Mouse (Mus musculus): ENCODE measurements around the gene Carnmt1.
A peak's percentile ranks its signal among the peaks of the same experiment; 100 is the strongest.

The Carnmt1 gene

GRCm38 (mm10) chr19:18654330-18654729 is 16.2 kb upstream of the Carnmt1 start:
- no peak for DNase-seq (ENCODE audit: low spot score in 2 of 2)

- no peak for DNase-seq (ENCODE audit: low spot score in 2 of 2)
Observed at GRCm38 (mm10) chr19:18654984-18655383, 15.6 kb upstream of the Carnmt1 start.

DNA sequence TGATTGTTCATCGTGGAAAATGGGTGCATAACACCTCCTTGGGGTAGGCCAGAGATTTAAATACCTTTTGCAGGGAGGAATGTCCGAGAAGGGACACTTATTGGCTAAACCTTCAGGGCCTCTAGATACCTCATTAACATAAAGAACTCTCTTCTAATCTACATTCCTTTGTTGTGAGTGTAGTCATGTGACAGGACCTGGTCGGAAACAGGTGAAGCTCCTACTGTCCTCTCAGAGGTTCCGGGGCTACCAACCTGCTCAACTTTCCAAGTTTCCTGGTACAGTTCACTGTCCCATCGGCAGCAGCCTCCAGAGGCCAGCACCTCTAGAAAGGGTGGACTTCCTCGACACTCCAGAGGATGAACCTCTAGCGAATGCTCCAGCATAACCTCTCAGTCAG is 14.6 kb upstream of the Carnmt1 start:
- no peak for DNase-seq (ENCODE audit: low spot score in 2 of 2)

DNA sequence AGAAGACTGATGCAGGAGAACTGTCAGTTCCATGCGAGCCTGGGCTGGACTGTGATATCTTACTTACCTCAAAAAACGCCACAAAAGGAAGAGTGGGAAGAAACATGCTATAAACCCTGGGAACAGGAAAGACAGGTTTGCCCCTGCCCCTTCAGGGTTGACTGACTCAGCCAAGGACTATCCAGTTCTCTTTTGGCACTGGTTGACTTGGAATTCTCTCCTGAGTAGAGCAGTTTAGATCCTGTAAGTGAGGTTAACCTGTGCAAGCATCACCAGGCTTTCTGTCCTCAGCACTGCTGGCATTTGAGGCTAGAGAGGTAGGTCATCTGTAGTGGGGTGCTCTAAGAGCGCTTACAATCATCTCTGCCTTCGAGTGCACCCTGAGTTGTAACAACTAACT is 12.1 kb upstream of the Carnmt1 start:
- DNase-seq (ENCODE audit: low spot score in 2 of 2): no peak

- DNase-seq (ENCODE audit: low spot score in 2 of 2): no peak
Observed at GRCm38 (mm10) chr19:18659349-18659748, 11.2 kb upstream of the Carnmt1 start.

DNA sequence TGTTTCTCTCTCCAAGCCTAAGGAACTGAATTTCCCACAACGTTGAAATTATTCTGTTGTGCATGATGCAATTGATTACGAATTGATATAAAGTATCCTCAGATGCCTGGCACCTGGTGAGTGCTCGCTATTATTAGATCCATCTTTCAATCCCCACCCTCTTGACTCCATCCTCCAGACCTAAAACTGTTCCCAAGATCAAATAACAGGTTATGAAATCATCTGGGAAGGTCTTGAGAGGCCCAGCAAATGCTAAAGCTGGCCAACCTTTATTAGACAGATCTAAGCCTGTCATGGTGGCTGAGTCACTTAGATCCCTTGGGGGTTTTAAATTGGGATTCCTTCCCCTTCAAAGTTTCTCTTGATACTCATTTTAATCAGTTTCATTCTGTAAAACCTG is 10.1 kb upstream of the Carnmt1 start:
- DNase-seq (ENCODE audit: low spot score in 2 of 2): no peak

- DNase-seq (ENCODE audit: low spot score in 2 of 2): no peak
Observed at GRCm38 (mm10) chr19:18661683-18662082, 8.9 kb upstream of the Carnmt1 start.

GRCm38 (mm10) chr19:18663904-18664303 is 6.7 kb upstream of the Carnmt1 start:
- no peak for DNase-seq (ENCODE audit: low spot score in 2 of 2)

GRCm38 (mm10) chr19:18666966-18667365 is 3.6 kb upstream of the Carnmt1 start:
- DNase-seq (ENCODE audit: low spot score in 2 of 2): no peak

GRCm38 (mm10) chr19:18669551-18669950 is 1.0 kb upstream of the Carnmt1 start:
- no peak for DNase-seq (ENCODE audit: low spot score in 2 of 2)

DNA sequence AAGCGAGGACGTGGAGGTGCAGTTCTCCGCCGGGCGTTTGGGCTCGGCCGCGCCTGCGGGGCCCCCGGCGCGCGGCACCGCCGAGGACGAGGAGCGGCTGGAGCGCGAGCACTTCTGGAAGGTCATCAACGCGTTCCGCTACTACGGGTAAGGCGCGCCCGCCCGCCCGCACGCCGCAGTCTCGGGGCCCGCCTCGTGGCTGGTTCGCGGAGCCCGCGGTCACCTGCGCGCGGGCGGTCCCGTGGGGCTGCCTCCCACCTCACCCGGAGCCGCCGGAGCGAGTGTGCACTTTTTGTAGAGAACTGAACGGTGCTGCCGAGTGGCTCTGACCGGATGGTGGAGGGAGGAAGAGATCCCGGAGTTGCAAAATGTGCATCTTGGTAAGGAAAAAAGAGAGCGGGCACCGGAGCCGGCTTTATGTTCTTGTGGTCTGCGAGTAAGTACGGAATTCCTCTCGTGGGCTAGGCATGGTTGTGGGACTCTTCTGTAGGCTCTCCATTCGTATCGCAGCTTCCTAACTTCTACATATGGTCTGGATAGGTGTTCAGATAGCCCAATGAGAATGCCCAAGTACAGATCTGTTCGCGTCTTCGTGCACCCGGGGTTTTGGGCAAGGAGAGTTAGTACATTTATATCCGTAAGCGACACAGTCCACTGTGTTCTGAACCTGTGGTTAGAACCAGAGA is 635 bp downstream of the Carnmt1 start:
- DNase-seq (ENCODE audit: low spot score in 2 of 2): peak; percentile 61 to 69

- no peak for DNase-seq (ENCODE audit: low spot score in 2 of 2)
Observed at GRCm38 (mm10) chr19:18672498-18672897, 1.9 kb downstream of the Carnmt1 start.

- no peak for DNase-seq (ENCODE audit: low spot score in 2 of 2)
Observed at GRCm38 (mm10) chr19:18673116-18673515, 2.6 kb downstream of the Carnmt1 start.

DNA sequence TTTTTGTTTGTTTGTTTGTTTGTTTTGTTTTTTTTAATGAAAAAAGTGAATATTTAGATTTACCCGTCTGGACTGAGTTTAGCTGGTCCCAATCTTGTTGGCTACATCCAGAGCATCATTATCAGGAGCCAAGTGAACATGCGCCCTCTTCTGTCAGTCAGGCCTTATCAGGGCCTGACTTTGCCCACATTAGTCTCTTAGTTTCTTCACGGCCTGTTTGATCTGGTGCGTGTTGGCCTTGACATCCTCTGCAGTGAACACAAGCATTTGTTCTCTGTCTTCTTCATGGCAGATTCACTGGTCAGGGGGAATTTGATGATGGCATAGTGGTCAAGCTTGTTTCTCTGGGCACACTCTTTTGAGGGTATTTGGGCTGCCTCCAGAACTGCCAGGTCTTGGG is 11.6 kb downstream of the Carnmt1 start:
- DNase-seq (ENCODE audit: low spot score in 2 of 2): no peak

DNA sequence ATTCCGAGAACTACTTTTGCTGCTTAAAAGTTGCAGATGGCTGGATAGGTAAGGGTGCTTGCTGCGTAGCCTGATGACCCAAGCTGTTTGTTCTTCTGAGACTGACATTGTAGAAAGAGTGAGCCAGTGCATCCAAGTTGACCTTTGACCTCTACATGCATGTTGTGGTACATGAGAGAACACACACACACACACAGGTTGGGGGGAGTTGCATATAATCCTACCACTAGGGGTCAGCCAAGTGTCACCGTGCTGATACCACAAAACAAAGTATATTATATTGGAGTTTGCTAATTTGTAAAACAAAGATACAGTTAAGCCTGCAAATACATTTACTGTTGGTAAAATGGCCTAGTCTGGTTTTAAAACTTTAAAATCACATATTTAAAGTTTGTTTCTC is 17.0 kb downstream of the Carnmt1 start:
- DNase-seq (ENCODE audit: low spot score in 2 of 2): peak in 1 of 2 experiments; percentile 64

DNA sequence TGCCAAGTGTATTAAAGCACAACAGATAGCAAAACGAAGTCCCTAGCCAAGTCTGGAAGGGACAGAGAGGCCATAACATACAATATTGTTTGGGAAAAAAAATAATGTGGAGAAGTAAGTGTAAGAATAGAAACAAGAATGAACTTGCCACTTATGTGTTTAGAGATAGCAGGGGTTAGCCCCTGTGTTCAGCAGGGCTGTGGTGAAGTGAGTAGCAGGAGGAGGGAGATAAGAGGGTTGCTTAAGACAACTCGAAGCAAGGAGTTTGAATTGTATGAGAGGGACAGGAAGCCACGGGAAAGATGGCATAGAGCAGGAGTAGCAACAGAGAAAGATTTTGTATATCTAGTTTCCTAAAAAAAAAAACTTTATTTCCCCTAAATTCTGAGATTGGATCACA is 21.6 kb downstream of the Carnmt1 start:
- DNase-seq (ENCODE audit: low spot score in 2 of 2): no peak

DNA sequence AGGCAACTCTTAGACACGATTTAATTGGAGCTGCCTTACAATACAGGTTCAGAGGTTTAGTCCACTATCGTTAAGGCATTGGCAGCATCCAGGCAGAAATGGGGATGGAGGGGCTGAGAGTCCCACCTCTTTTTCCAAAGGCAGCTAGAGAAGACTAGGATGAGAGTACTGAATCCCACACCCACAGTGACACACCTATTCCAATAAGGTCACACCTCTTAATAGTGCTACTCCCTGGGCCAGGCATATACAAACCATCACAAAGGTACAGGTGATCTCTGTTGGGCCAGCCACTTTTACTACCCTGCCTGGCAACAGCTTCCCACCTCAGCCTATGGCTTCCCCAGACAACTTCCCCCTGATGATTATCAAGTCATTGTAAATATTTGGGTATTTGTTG is 22.2 kb downstream of the Carnmt1 start:
- peak in 1 of 2 experiments; percentile 19 for DNase-seq (ENCODE audit: low spot score in 2 of 2)

DNA sequence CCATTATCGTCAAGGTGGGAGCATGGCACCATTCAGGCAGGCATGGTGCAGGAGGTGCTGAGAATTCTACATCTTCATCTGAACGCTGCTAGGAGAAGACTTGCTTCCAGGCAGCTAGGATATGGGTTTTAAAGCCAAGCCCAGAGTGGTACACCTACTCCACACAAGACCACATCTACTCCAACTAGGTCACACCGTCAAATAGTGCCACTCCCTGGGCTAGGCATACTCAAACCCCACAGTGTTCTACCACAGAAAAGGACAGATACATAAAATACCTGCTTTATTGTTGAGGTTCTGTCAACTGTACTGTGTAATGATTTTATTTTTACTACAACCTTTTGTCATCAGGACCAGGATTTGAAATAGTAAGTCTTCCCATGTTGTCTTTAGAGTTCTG is 24.6 kb downstream of the Carnmt1 start:
- DNase-seq (ENCODE audit: low spot score in 2 of 2): no peak

GRCm38 (mm10) chr19:18695552-18695951 is 25.0 kb downstream of the Carnmt1 start:
- no peak for DNase-seq (ENCODE audit: low spot score in 2 of 2)

DNA sequence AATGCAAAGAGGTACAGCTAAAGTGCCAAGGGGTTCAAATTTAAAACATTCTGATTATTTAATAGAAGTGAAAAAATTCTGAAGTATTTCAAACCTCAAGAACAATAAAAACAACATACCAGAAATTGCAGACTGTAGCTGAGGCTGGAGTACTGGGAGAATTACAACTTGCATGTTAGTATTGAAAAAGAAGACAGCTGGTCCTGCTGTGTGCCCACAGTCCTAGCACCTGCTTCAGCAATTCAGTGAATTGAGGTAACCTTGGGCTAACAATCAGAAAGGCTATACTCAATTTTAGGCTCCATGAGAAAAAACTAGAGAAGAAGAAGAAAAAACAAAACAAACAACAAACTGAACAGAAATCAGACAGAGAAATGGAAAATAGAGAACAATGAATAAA is 37.5 kb downstream of the Carnmt1 start:
- no peak for DNase-seq (ENCODE audit: low spot score in 2 of 2)

DNA sequence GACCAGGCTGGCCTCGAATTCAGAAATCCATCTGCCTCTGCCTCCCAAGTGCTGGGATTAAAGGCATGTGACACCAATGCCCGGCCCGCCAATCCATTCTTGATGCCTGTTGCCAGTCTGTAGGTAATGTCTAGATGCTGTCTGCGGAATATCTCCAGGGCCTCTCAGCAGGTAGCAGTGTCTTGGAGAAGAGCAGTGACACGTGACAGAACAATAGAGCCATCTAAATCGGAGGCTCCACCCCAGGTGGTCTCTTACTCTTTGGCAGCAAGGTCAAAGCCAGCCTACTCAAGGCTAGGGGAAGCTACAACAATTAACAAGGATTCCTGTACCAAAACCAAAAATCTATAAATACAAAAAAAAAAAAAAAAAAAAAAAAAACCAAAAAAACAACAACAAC is 40.3 kb downstream of the Carnmt1 start:
- DNase-seq (ENCODE audit: low spot score in 2 of 2): no peak

DNA sequence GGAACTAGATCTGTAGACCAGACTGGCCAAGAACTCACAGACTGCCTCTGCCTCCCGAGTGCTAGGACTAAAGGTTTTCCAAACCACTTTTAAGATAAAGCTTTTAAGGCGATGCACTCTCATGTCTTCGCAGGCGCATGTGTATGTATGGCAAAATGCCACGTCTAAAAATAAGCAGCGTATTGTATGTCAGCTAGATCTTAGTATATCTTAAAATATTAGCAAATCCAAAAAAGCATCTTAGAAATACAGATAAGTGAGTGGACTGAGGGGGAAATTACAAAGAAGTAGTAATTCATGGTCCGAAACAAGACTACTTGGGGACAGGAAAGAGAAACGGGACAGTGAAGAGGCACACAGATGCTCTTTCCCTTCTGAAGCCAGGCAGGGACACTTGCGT is 41.0 kb downstream of the Carnmt1 start:
- no peak for DNase-seq (ENCODE audit: low spot score in 2 of 2)

GRCm38 (mm10) chr19:18712153-18712865 is 41.7 kb downstream of the Carnmt1 start:
- peak in 1 of 2 experiments; percentile 12 for DNase-seq (ENCODE audit: low spot score in 2 of 2)
